Mouse (Mus musculus) layer of hippocampus, adult 2 months (tissue): ENCODE results near the gene Gpha2. TPM values are rescaled to one million over a fixed set of nuclear protein-coding genes. Genes with fewer than 3 reads are reported as not detected.

Experiments used
- DNase-seq, 2 experiments: peaks; one replicate each; pipeline ENCODE4 v3.0.0; 2022; ENCODE audit warnings: low spot score in 2 of 2
- H3K27ac ChIP-seq: fragments of 200-600 bp; 2 replicates; pipeline ENCODE4 v1.8.1; 2022
- H3K4me3 ChIP-seq: fragments of 200-600 bp; 2 replicates; pipeline ENCODE4 v1.8.1; 2022; ENCODE audit warnings: mild to moderate bottlenecking
- CTCF ChIP-seq: fragments of 200-600 bp; conservative IDR thresholded peaks from 2 replicates; pipeline ENCODE4 v1.8.1; 2022; ENCODE audit warnings: antibody characterized with exemption, mild to moderate bottlenecking, moderate library complexity
- microRNA-seq, 2 experiments: library from miRNA; unstranded; fragments of <30 nt; microRNA quantifications; one replicate each; pipeline ENCODE4 v1.2.0; 2021
- total RNA-seq, 2 experiments: library from RNA; stranded (reverse); gene quantifications; 2 replicates each; pipeline ENCODE4 v1.2.3; 2021

Gpha2 gene
- total RNA-seq, 2 experiments from 2014 or later: not detected

GRCm38 (mm10) chr19:6270661-6271060 lies 44.5 kb downstream of the Gpha2 start:
- TF ChIP-seq CTCF: no peak
- Histone ChIP-seq H3K4me3 (no peak overlapping the region), H3K27ac (no peak overlapping the region)
- DNase-seq: no peak

GRCm38 (mm10) chr19:6271206-6271605 lies 45.0 kb downstream of the Gpha2 start:
- no peak for TF ChIP-seq CTCF
- Histone ChIP-seq H3K4me3 (no peak overlapping the region), H3K27ac (no peak overlapping the region)
- DNase-seq: no peak

GRCm38 (mm10) chr19:6272053-6272452 lies 45.9 kb downstream of the Gpha2 start:
- DNase-seq: no peak
- TF ChIP-seq CTCF: no peak
- Histone ChIP-seq H3K4me3 (no peak overlapping the region), H3K27ac (no peak overlapping the region)

- DNase-seq: peak; percentile 54 to 55
- TF ChIP-seq CTCF: no peak
- Histone ChIP-seq H3K4me3 (no peak overlapping the region), H3K27ac (peak overlapping the region; percentile 49; the same call in 1 of the 2 replicates)
These were observed 46.6 kb downstream of the Gpha2 start for GRCm38 (mm10) chr19:6272738-6273137.

GRCm38 (mm10) chr19:6273592-6273991 lies 47.4 kb downstream of the Gpha2 start:
- no peak for DNase-seq
- Histone ChIP-seq H3K27ac (peak overlapping the region; percentile 49), H3K4me3 (no peak overlapping the region)
- no peak for TF ChIP-seq CTCF

- no peak for TF ChIP-seq CTCF
- no peak overlapping the region for H3K27ac ChIP-seq
- H3K4me3 ChIP-seq: no peak overlapping the region
- no peak for DNase-seq
These were observed 47.9 kb downstream of the Gpha2 start for GRCm38 (mm10) chr19:6273998-6274608.

- DNase-seq: no peak
- TF ChIP-seq CTCF: peak; percentile 39
- H3K4me3 ChIP-seq: peak overlapping the region; percentile 93
- peak overlapping the region; percentile 86 for H3K27ac ChIP-seq
These were observed 49.7 kb downstream of the Gpha2 start for GRCm38 (mm10) chr19:6275740-6276389.

GRCm38 (mm10) chr19:6276426-6277421 lies 50.5 kb downstream of the Gpha2 start, which contains the start of gene Ehd1:
Gene Ehd1, plus strand, starts transcription at chr19:6276725.
- DNase-seq: peak; percentile 97
- Histone ChIP-seq H3K27ac (peak within 1 kb of the TSS; percentile 86), H3K4me3 (peak within 1 kb of the TSS; percentile 93)
- TF ChIP-seq CTCF: peak; percentile 82

Small RNA genes lying within 50 kb of the gene (microRNA-seq; reads per million reads assigned to microRNA genes)
- gene Mir192 (16.0 to 17.1 reads per million in 2 experiments), gene Mir194-2 (15.3 to 42.7 reads per million in 2 experiments)

Other genes starting within 250 kb of the Gpha2 start
- not detected for gene Slc22a20, start 240.2 kb upstream of the Gpha2 start, total RNA-seq
- 10 to 100 TPM; 28.2 to 29.9 TPM for gene Capn1, start 210.5 kb upstream of the Gpha2 start, total RNA-seq
- 10 to 100 TPM; 42.0 to 45.1 TPM for gene Syvn1, start 179.8 kb upstream of the Gpha2 start, total RNA-seq
- gene Mrpl49, start 168.6 kb upstream of the Gpha2 start, total RNA-seq: 10 to 100 TPM; 42.8 to 49.6 TPM
- 100 to 1,000 TPM; 676 to 714 TPM for gene Fau, start 168.5 kb upstream of the Gpha2 start, total RNA-seq
- 10 to 100 TPM; 39.0 to 42.5 TPM for gene Znhit2, start 165.2 kb upstream of the Gpha2 start, total RNA-seq
- 10 to 100 TPM; 25.3 to 26.0 TPM for gene Tm7sf2, start 158.0 kb upstream of the Gpha2 start, total RNA-seq
- gene Vps51, start 149.1 kb upstream of the Gpha2 start, total RNA-seq: 100 to 1,000 TPM in 1 of 2 experiments, 10 to 100 TPM in 1; 96.5 to 103 TPM
- not detected for gene Tmem262, start 146.3 kb upstream of the Gpha2 start, total RNA-seq
- not detected for gene Gm28374, start 144.1 kb upstream of the Gpha2 start, total RNA-seq
- gene Zfpl1, start 141.4 kb upstream of the Gpha2 start, total RNA-seq: 10 to 100 TPM; 40.1 to 44.0 TPM
- gene Cdca5, start 141.4 kb upstream of the Gpha2 start, total RNA-seq: under 1 TPM; 0.23 to 0.27 TPM
- not detected for gene AC131692.1, start 132.0 kb upstream of the Gpha2 start, total RNA-seq
- under 1 TPM in 1 of 2 experiments, not detected in 1; 0.17 TPM for gene Naaladl1, start 120.6 kb upstream of the Gpha2 start, total RNA-seq
- 10 to 100 TPM; 14.0 to 15.0 TPM for gene Sac3d1, start 107.7 kb upstream of the Gpha2 start, total RNA-seq
- 10 to 100 TPM; 43.5 to 46.0 TPM for gene Snx15, start 98.1 kb upstream of the Gpha2 start, total RNA-seq
- under 1 TPM in 1 of 2 experiments, not detected in 1; 0.29 TPM for gene Batf2, start 85.4 kb upstream of the Gpha2 start, total RNA-seq
- 10 to 100 TPM; 72.1 to 76.9 TPM for gene Arl2, start 84.8 kb upstream of the Gpha2 start, total RNA-seq
- not detected for gene Majin, start 42.0 kb upstream of the Gpha2 start, total RNA-seq
- gene Ppp2r5b, start 9.5 kb downstream of the Gpha2 start, total RNA-seq: 100 to 1,000 TPM; 127 to 137 TPM
- 10 to 100 TPM; 32.5 to 39.0 TPM for gene Atg2a, start 15.3 kb downstream of the Gpha2 start, total RNA-seq
- gene Ehd1, start 50.3 kb downstream of the Gpha2 start, total RNA-seq: 10 to 100 TPM; 80.2 to 82.3 TPM
- 1 to 10 TPM; 5.0 to 5.6 TPM for gene Cdc42bpg, start 80.1 kb downstream of the Gpha2 start, total RNA-seq
- 10 to 100 TPM; 63.3 to 72.1 TPM for gene Men1, start 108.6 kb downstream of the Gpha2 start, total RNA-seq
- 100 to 1,000 TPM in 1 of 2 experiments, 10 to 100 TPM in 1; 81.9 to 105 TPM for gene Map4k2, start 114.8 kb downstream of the Gpha2 start, total RNA-seq
- gene Sf1, start 137.3 kb downstream of the Gpha2 start, total RNA-seq: 100 to 1,000 TPM; 208 to 222 TPM
- 10 to 100 TPM; 13.0 to 18.8 TPM for gene Pygm, start 158.0 kb downstream of the Gpha2 start, total RNA-seq
- gene Rasgrp2, start 173.0 kb downstream of the Gpha2 start, total RNA-seq: 10 to 100 TPM; 31.3 to 36.7 TPM
- 100 to 1,000 TPM; 405 to 437 TPM for gene Nrxn2, start 192.4 kb downstream of the Gpha2 start, total RNA-seq